Mouse (Mus musculus) neural tube, embryonic 15.5 days (tissue): Measurements from ENCODE around the gene Fgfr2. TPM values are rescaled to one million over a fixed set of nuclear protein-coding genes. Genes with fewer than 3 reads are reported as not detected.
A peak's percentile ranks its signal among the peaks of the same experiment; 100 is the strongest.

Experiments used
- ATAC-seq: fragments of 200-750 bp; cut with Nextera tagmentation; 2 replicates; pipeline ENCODE4 v1.8.0; 2017; ENCODE audit warnings: mild to moderate bottlenecking, moderate TSS enrichment, moderate library complexity; ENCODE audit not compliant: low FRiP score
- H3K27ac ChIP-seq: fragments of 300-500 bp; sonication (generic); replicated peaks from 2 replicates; pipeline ENCODE4 v1.5.1; 2015; ENCODE audit warnings: mild to moderate bottlenecking, inconsistent platforms
- H3K27me3 ChIP-seq: fragments of 300-500 bp; sonication (generic); replicated peaks from 2 replicates; pipeline ENCODE4 v1.6.1; 2015; ENCODE audit warnings: inconsistent platforms
- H3K36me3 ChIP-seq: fragments of 300-500 bp; sonication (generic); 2 replicates; pipeline ENCODE4 v1.6.1; 2015; ENCODE audit warnings: inconsistent platforms
- H3K4me1 ChIP-seq: fragments of 300-500 bp; sonication (generic); 2 replicates; pipeline ENCODE4 v1.6.1; 2015; ENCODE audit warnings: inconsistent platforms
- H3K4me2 ChIP-seq: fragments of 300-500 bp; sonication (generic); 2 replicates; pipeline ENCODE4 v1.6.1; 2015; ENCODE audit warnings: inconsistent platforms, mild to moderate bottlenecking, moderate library complexity
- H3K4me3 ChIP-seq: fragments of 300-500 bp; sonication (generic); replicated peaks from 2 replicates; pipeline ENCODE4 v1.5.1; 2015; ENCODE audit warnings: mild to moderate bottlenecking, inconsistent platforms
- H3K9ac ChIP-seq: fragments of 300-500 bp; sonication (generic); replicated peaks from 2 replicates; pipeline ENCODE4 v1.6.1; 2015; ENCODE audit warnings: mild to moderate bottlenecking, inconsistent platforms
- H3K9me3 ChIP-seq: fragments of 300-500 bp; sonication (generic); replicated peaks from 2 replicates; pipeline ENCODE4 v1.6.1; 2016; ENCODE audit warnings: inconsistent platforms
- WGBS: fragments of 180-500 bp; shearing (Covaris S2); methylation state at CpG from one replicate; pipeline ENCODE4 v1.1.7; 2015; ENCODE audit warnings: mixed read lengths; 5-methylcytosine and 5-hydroxymethylcytosine counted together
- polyA plus RNA-seq: library from polyadenylated mRNA; unstranded; fragments of >200 nt; fragmentation: Nextera tagmentation; extraction: Ambion mirVana; gene quantifications from 2 replicates; pipeline ENCODE4 v1.2.1, GENCODE M21; 2015

Fgfr2 gene
- polyA plus RNA-seq, 1 experiment from 2014 or later: 21.2 TPM

DNA sequence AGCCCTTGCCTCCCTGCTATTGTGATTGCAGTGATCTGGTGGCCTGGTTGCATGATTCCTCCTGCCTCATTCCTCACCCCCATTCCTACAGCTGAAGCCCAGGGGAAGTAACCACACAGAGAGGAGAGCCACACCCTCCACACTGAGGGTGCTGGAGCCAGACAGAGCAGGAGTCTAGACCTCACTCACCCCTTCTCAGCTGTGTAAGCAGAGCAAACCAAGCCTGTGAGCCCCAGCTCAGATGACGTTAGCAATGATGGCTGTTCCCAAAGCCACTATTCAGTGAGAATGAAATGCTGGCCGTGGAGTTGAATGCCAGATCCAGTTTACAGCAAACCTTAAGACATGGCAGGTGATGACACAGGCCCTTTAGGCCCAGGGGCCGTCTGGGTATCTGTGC lies 645.4 kb downstream of the Fgfr2 start:
- no peak overlapping the region for H3K4me3 ChIP-seq
- no peak overlapping the region for H3K9ac ChIP-seq
- WGBS: 55% methylated on average over 3 of the region's 3 CpGs
- H3K27ac ChIP-seq: peak overlapping the region; percentile 45
- peaks cover 12% of the 10 kb centered on the region for H3K4me1 ChIP-seq
- no peak for ATAC-seq
- H3K27me3 ChIP-seq: no peaks in the 10 kb centered on the region
- no peaks in the 10 kb centered on the region for H3K9me3 ChIP-seq
- no peak overlapping the region for H3K4me2 ChIP-seq
- no peaks in the 10 kb centered on the region for H3K36me3 ChIP-seq

GRCm38 (mm10) chr7:132476491-132476890 lies 646.7 kb downstream of the Fgfr2 start:
- Histone ChIP-seq H3K4me3 (no peak overlapping the region), H3K9ac (no peak overlapping the region), H3K27ac (no peak overlapping the region), H3K9me3 (no peaks in the 10 kb centered on the region), H3K36me3 (no peaks in the 10 kb centered on the region), H3K4me2 (no peak overlapping the region), H3K27me3 (no peaks in the 10 kb centered on the region), H3K4me1 (peaks cover 12% of the 10 kb centered on the region)
- 92% methylated on average over 2 of the region's 2 CpGs for whole genome bisulfite sequencing
- no peak for ATAC-seq

- 22% methylated on average over 5 of the region's 5 CpGs for WGBS
Observed at GRCm38 (mm10) chr7:132475069-132475468, 648.1 kb downstream of the Fgfr2 start.

DNA sequence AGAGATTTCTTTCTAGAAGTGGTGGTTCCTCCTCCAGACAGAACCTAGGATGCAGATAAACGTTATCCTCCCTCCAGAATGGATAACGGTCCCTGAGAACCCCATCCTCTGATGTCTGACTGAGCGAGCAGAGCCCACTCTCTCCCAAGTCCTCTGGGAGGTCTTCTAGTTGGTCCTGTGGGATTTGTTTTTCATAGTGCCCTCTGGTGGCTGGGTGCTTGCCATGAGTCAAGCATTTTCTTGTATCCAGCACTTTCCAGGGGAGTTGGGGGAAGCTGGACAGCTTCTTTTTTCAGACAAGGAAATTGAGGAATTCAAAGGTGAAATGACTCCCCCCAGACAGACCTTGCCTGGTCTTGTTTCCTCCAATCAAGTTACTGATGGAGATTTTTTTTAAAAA lies 651.8 kb downstream of the Fgfr2 start:
- no peak for ATAC-seq
- Histone ChIP-seq H3K4me3 (no peak overlapping the region), H3K9ac (no peak overlapping the region), H3K4me1 (no peaks in the 10 kb centered on the region), H3K36me3 (no peaks in the 10 kb centered on the region), H3K27ac (no peak overlapping the region), H3K4me2 (no peak overlapping the region), H3K9me3 (no peaks in the 10 kb centered on the region), H3K27me3 (no peaks in the 10 kb centered on the region)
- 53% methylated on average over 3 of the region's 3 CpGs for WGBS

More at GRCm38 (mm10) chr7:132475069-132475468, 648.1 kb downstream of the Fgfr2 start:
- Histone ChIP-seq H3K27ac (no peak overlapping the region), H3K9me3 (no peaks in the 10 kb centered on the region), H3K4me1 (peaks cover 12% of the 10 kb centered on the region), H3K4me2 (no peak overlapping the region), H3K4me3 (no peak overlapping the region), H3K36me3 (no peaks in the 10 kb centered on the region), H3K27me3 (no peaks in the 10 kb centered on the region), H3K9ac (no peak overlapping the region)
- no peak for ATAC-seq

GRCm38 (mm10) chr7:132468391-132468790 lies 654.8 kb downstream of the Fgfr2 start:
- no peaks in the 10 kb centered on the region for H3K4me1 ChIP-seq

DNA sequence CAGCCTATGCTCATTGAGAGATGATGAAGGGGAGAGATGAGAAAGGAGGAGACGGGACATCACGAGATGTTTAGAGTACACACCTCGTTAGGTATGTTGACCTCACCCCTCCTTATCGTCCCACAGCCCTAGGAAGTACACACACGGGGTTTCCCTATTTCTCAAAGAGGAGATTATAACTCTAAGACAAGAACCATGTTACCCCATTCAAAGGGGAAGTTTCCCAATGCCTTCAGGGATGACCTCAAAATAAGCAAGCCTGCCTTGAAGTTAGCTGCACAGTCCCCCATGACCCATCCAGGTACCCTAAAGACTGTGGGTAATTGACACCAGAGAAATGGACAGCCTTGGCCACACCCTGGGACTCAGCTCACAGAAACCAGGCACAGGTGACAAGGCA lies 657.3 kb downstream of the Fgfr2 start:
- H3K4me3 ChIP-seq: no peak overlapping the region
- H3K4me1 ChIP-seq: no peaks in the 10 kb centered on the region
- no peak overlapping the region for H3K9ac ChIP-seq
- no peaks in the 10 kb centered on the region for H3K36me3 ChIP-seq
- H3K27ac ChIP-seq: no peak overlapping the region
- H3K4me2 ChIP-seq: no peak overlapping the region
- no peaks in the 10 kb centered on the region for H3K27me3 ChIP-seq
- no peak for ATAC-seq
- 95% methylated on average over 5 of the region's 5 CpGs for WGBS
- no peaks in the 10 kb centered on the region for H3K9me3 ChIP-seq

More at GRCm38 (mm10) chr7:132468391-132468790, 654.8 kb downstream of the Fgfr2 start:
- Histone ChIP-seq H3K27ac (no peak overlapping the region), H3K9ac (no peak overlapping the region), H3K9me3 (no peaks in the 10 kb centered on the region), H3K36me3 (no peaks in the 10 kb centered on the region), H3K27me3 (no peaks in the 10 kb centered on the region), H3K4me2 (no peak overlapping the region), H3K4me3 (no peak overlapping the region)
- ATAC-seq: no peak

GRCm38 (mm10) chr7:132464894-132465293 lies 658.3 kb downstream of the Fgfr2 start:
- H3K9ac ChIP-seq: no peak overlapping the region
- no peak for ATAC-seq
- H3K4me1 ChIP-seq: no peaks in the 10 kb centered on the region
- H3K4me3 ChIP-seq: no peak overlapping the region
- H3K36me3 ChIP-seq: no peaks in the 10 kb centered on the region
- H3K27ac ChIP-seq: no peak overlapping the region
- WGBS: 88% methylated on average over 1 of the region's 1 CpGs
- no peaks in the 10 kb centered on the region for H3K9me3 ChIP-seq
- no peak overlapping the region for H3K4me2 ChIP-seq
- no peaks in the 10 kb centered on the region for H3K27me3 ChIP-seq

DNA sequence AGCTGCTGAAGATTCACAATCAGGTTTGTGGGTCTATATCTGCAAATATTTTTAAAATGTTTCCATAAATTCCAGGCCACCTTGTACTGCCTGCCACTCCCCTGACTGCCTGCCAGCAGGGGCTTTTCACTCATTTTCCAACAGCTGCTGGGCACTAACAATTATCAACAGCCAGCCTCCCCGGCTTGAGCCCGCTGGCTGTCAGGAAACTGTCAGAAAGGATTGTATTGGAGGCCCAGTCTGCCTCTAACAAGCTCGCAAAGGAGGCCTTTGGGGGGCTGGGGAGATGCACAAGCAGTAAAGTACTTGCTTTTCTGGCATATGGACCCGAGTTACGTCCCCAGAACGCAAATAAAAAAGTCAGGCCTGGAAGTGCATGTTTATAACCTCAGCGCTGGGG lies 664.7 kb downstream of the Fgfr2 start:
- Histone ChIP-seq H3K9me3 (no peaks in the 10 kb centered on the region), H3K4me1 (peaks cover 19% of the 10 kb centered on the region), H3K4me3 (no peak overlapping the region), H3K36me3 (no peaks in the 10 kb centered on the region), H3K4me2 (no peak overlapping the region), H3K9ac (no peak overlapping the region), H3K27ac (no peak overlapping the region; the same call in 1 of the 2 replicates), H3K27me3 (no peaks in the 10 kb centered on the region)
- 22% methylated on average over 7 of the region's 7 CpGs for WGBS
- ATAC-seq: no peak

DNA sequence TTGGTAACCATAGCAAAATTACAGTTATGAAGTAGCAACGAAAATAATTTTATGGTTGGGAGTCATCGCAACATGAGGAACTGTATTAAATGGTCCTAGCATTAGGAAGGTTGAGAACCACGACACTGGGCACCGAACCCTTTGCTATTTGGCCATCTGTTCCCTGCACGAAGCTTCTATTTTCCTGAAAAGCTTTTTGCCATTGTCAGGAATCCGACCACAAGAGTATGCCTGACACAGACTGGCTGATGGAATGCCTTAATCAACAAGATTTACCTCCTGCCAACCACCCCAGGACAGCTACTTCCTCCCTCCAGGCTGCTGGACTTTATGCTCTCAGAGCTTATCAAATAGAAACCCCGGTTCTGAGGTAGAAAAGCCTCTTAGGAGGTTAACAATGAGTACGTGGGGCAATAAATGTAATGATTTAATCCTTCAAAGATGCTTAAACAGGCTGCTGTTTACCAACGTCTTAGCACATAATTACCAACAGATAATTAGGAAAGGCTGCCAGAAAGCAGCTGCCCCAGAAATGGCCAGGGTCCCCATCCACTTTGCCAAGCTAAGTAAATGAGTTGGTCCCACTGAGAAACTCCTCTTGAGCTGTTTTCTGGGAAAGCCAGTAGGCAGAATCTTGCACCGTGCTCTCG lies 668.0 kb downstream of the Fgfr2 start:
- H3K27ac ChIP-seq: peak overlapping the region; percentile 18; the same call in 1 of the 2 replicates
- H3K36me3 ChIP-seq: no peaks in the 10 kb centered on the region
- H3K27me3 ChIP-seq: no peaks in the 10 kb centered on the region
- H3K9me3 ChIP-seq: no peaks in the 10 kb centered on the region
- H3K4me2 ChIP-seq: no peak overlapping the region
- WGBS: 39% methylated on average over 11 of the region's 11 CpGs
- H3K9ac ChIP-seq: no peak overlapping the region
- no peak for ATAC-seq
- H3K4me3 ChIP-seq: no peak overlapping the region
- H3K4me1 ChIP-seq: peaks cover 19% of the 10 kb centered on the region

GRCm38 (mm10) chr7:132449891-132450735 lies 673.0 kb downstream of the Fgfr2 start:
- no peak for ATAC-seq
- H3K4me2 ChIP-seq: no peak overlapping the region
- 56% methylated on average over 6 of the region's 6 CpGs for WGBS
- no peak overlapping the region for H3K4me3 ChIP-seq
- H3K9ac ChIP-seq: no peak overlapping the region
- H3K9me3 ChIP-seq: no peaks in the 10 kb centered on the region
- peaks cover 8% of the 10 kb centered on the region; the same call in 1 of the 2 replicates for H3K4me1 ChIP-seq
- no peaks in the 10 kb centered on the region for H3K27me3 ChIP-seq
- H3K36me3 ChIP-seq: no peaks in the 10 kb centered on the region
- H3K27ac ChIP-seq: peak overlapping the region; percentile 63

- no peaks in the 10 kb centered on the region for H3K27me3 ChIP-seq
- no peaks in the 10 kb centered on the region for H3K36me3 ChIP-seq
- H3K9ac ChIP-seq: no peak overlapping the region
- peaks cover 10% of the 10 kb centered on the region for H3K4me1 ChIP-seq
- no peaks in the 10 kb centered on the region for H3K9me3 ChIP-seq
- H3K4me3 ChIP-seq: no peak overlapping the region
- 74% methylated on average over 4 of the region's 4 CpGs for WGBS
- no peak overlapping the region for H3K27ac ChIP-seq
- no peak for ATAC-seq
- no peak overlapping the region for H3K4me2 ChIP-seq
Observed at GRCm38 (mm10) chr7:132448511-132449154, 674.5 kb downstream of the Fgfr2 start.

GRCm38 (mm10) chr7:132447558-132447957 lies 675.6 kb downstream of the Fgfr2 start:
- Histone ChIP-seq H3K4me2 (no peak overlapping the region), H3K9me3 (no peaks in the 10 kb centered on the region)
- WGBS: 76% methylated on average over 5 of the region's 5 CpGs

More at GRCm38 (mm10) chr7:132447558-132447957, 675.6 kb downstream of the Fgfr2 start:
- Histone ChIP-seq H3K4me1 (peaks cover 13% of the 10 kb centered on the region), H3K36me3 (no peaks in the 10 kb centered on the region), H3K4me3 (no peak overlapping the region), H3K27ac (no peak overlapping the region), H3K27me3 (no peaks in the 10 kb centered on the region), H3K9ac (no peak overlapping the region)
- ATAC-seq: no peak
